Mouse (Mus musculus): ENCODE measurements around the gene Atpaf1. TPM values are rescaled to one million over a fixed set of nuclear protein-coding genes. Genes with fewer than 3 reads are reported as not detected.

Atpaf1 gene
- 10 to 100 TPM; 46.9 to 70.1 TPM for total RNA-seq (2021)
- long read RNA-seq, experiment 1, transcript Atpaf1-203 (9 exons, 2,330 nt) = major isoform, 80 of 85 reads
- long read RNA-seq, experiment 1, partial matches to known transcripts = 3 of 85 reads
- long read RNA-seq, experiment 1, other reads (novel, unspliced or antisense) = 2 of 85 reads
- long read RNA-seq, experiment 2, transcript Atpaf1-203 (9 exons, 2,330 nt) = major isoform, 69 of 78 reads
- long read RNA-seq, experiment 2, partial matches to known transcripts = 8 of 78 reads
- long read RNA-seq, experiment 2, other reads (novel, unspliced or antisense) = 1 of 78 reads

DNA sequence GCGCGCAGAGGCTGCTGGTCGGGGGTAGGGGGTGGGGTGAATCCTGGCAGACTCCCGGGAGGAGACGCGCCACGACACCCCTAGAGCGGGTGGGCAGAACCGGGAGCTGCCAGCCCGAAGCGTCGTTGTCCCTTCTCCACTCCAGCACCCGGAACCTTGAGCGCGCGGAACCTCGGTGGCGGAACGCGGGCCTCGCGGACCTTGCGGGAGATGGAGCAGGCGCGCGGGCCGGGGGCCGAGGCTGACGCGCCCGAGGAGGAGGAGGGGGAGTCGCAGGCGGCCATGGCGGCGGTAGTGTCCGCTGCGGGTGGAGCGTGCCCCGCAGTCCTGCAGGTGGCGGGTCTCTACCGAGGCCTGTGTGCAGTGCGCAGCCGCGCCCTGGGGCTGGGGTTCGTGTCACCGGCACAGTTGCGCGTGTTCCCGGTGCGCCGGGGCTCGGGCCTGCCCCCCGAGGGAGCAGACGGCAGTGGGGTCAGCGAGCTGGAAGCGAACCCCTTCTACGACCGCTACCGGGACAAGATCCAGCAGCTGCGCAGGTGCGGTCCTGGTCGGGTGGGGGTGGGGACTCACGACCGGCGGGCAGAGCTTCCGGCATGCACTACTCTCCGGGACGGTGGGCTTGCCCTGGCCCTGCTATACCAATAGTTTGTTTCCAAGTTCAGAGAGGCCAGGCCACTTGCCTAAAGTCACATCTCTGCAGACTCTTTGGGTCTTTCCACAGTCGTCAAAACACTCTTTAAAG, at the start of gene Atpaf1:
TSS of gene Atpaf1 (plus strand) at position 44 of the 742 bp plus-strand sequence.
- TF ChIP-seq CTCF (IDR thresholded peaks at IDR 0.05) = peak; percentile 53
- peak within 1 kb of the TSS; percentile 92 for H3K27ac ChIP-seq
- peak within 1 kb of the TSS; percentile 99 for H3K4me3 ChIP-seq
- intact Hi-C loops (cut with DNase I) = loop anchor here (5.0 kb wide), 1 partner anchor 43 kb away; no protein-coding TSS in a partner anchor
- DNase-seq = peak; percentile 89

DNA sequence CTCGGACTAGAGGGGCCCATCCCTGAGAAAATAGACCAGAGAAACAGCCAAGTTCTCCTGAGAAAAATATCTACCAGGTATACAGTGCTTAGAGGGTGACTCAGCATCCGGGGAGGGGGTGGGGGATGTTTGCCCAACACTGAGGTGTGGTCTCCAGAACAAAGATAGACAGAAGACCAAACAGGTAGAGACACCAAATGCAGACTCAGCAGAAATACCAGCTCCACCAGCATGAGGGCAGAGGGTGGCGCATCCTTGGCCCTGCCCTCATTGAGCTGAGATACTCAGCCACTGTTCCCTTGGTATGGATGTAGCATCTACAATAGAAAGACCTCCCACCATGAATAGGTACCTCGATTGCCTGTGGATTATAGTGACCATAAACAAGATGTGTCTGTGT, 49.7 kb upstream of the Atpaf1 start:
- DNase-seq = no peak
- no peak overlapping the region for H3K4me3 ChIP-seq
- intact Hi-C loops (cut with DNase I) = loop anchor here (5.0 kb wide), 1 partner anchor 102 kb away; the partner anchor contains the start of gene Mknk1
- TF ChIP-seq CTCF (IDR thresholded peaks at IDR 0.05) = no peak
- H3K27ac ChIP-seq = no peak overlapping the region

DNA sequence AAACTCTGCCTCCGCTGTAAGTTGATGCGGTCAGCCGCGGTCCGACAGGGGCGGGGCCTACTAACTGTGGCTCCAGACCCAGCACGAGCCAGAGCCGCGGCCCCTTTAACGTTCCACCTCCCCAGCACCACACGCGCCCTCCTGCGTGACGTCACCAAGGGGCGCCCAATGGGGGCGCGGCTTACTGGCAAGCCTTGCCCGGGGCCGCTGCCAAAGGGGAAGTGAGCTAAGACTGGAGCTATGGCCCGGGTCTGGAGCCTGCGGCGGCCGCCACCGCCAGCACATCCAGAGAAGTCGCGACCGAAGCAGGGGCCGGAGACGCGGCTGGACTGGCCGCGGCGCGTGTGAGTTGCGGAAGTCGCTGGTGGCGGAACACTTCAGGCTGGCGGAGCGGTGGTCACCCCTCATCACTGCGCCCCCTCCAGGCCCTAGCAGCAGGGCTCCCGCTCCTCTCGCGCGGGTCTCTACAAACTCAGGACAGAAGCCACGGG, 47.0 kb upstream of the Atpaf1 start, which contains the start of gene Efcab14:
TSS of gene Efcab14 (plus strand) at position 194 of the 491 bp plus-strand sequence.
- intact Hi-C loops (cut with DNase I) = loop anchor here (5.0 kb wide), 1 partner anchor 100 kb away; the partner anchor contains the start of gene Mknk1
- H3K4me3 ChIP-seq = peak within 1 kb of the TSS; percentile 99
- peak; percentile 99 for DNase-seq
- TF ChIP-seq CTCF (IDR thresholded peaks at IDR 0.05) = peak; percentile 63
- peak within 1 kb of the TSS; percentile 96 for H3K27ac ChIP-seq

DNA sequence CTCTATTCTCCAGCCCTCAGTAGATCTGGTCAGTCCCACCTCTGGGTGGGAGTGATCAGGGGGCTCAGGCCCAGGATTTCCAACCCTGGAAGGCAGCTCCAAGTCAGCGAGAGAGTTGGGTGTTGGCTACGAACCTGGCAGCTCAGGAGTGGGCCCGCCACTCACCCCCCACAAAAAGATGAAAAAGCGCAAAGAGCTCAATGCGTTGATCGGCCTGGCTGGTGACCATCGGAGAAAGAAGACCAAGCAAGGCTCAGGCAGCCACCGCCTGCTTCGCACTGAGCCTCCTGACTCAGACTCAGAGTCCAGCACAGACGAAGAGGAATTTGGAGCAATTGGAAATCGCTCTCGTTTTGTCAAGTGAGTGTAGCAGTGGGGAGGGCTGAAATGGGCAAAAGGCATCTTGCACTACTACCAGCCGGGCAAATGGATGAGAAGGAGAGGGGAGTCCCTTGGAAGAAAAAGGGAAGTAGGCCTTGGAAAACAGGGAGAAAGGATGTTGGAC, 46.1 kb upstream of the Atpaf1 start:
- intact Hi-C loops (cut with DNase I) = loop anchor here (5.0 kb wide), 1 partner anchor 99 kb away; the partner anchor contains the start of gene Mknk1
- no peak for TF ChIP-seq CTCF (IDR thresholded peaks at IDR 0.05)
- Histone ChIP-seq H3K4me3 (peak overlapping the region; percentile 99), H3K27ac (peak overlapping the region; percentile 96)
- DNase-seq = no peak

DNA sequence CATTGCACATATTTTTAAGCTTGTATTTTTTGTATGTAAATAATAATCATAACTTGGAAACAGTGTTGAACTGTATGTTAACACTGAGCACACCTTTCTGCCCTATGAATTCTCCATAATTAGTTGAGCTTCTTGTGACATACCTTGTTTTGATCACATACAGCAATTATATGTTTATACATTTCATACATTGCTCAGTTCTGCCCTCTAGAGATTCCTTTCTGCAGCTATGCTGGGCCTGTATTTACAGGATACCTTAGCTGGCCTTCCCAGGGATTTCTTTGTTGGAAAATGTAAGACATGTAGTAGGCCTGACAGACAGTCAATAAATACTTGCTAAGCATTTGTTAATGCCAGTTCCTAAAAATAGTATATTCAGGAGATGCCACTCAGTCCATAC, 42.0 kb upstream of the Atpaf1 start:
- peak overlapping the region; percentile 76 for H3K27ac ChIP-seq
- DNase-seq = no peak
- intact Hi-C loops (cut with DNase I) = loop anchor here (5.0 kb wide), 1 partner anchor 40 kb away; the partner anchor contains the start of genes Atpaf1 and Tex38
- peak; percentile 22; the same call in 1 of the 2 replicates for TF ChIP-seq CTCF (IDR thresholded peaks at IDR 0.05)
- H3K4me3 ChIP-seq = no peak overlapping the region

DNA sequence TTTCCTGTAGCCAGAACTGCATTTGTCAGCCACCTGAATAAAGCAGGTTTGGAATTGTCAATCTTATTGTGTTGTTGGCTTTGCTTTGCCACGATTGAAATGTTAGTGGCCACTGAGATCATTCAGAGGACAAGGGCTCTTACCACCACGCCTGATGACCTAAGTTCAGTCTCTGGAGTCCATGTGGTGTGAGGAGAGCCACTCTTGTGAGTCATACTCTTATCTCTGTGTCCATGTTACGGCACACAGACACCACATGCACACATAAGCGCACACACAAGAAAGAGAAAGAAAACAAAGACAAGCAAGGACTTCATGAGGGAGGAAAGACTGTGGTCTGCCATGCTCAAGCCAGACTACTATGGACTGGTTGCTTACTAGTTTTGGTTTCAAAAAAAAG, 41.5 kb upstream of the Atpaf1 start:
- intact Hi-C loops (cut with DNase I) = loop anchor here (5.0 kb wide), 1 partner anchor 39 kb away; the partner anchor contains the start of genes Atpaf1 and Tex38
- no peak for DNase-seq
- TF ChIP-seq CTCF (IDR thresholded peaks at IDR 0.05) = no peak
- peak overlapping the region; percentile 76 for H3K27ac ChIP-seq
- H3K4me3 ChIP-seq = no peak overlapping the region

DNA sequence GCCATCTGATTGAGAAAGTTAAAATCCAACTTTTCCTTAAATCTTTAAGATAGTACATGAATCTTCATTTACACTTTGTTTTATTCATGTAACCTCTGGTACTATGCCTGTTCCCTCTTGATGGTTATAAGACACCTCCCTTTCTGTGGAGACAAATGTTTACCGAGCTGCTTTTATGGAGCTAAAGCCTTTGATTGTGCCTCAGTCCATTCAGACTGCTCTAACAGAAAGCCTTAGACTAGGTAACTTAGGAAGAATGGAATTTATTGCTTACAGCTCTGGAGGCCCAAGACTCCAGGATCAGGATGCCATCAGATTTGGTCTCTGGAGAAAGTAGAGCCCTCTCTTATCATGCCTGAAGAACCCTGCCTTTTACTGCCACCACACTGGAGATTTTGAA, 36.4 kb upstream of the Atpaf1 start:
- no peak for TF ChIP-seq CTCF (IDR thresholded peaks at IDR 0.05)
- no peak for DNase-seq
- intact Hi-C loops (cut with DNase I) = no loop called here
- Histone ChIP-seq H3K27ac (no peak overlapping the region), H3K4me3 (no peak overlapping the region)

DNA sequence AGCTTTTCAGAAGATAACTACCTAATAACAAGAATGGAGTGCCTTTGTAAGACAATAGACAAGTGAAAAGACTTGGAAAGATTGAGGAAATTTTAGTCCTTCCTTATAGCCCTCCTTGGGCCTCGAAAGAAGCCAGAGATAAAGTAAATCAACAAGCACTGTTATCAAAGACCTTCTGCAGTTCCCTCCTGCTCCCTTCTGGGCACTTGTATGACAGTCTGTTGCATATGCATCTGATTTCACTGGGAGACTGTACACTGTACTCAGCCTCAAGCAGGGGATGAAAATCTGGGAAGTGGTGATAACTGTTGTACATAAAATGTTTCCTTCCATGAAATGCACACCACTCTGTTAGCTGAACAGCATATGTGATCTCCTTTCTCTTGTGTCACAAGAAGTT, 35.3 kb upstream of the Atpaf1 start:
- no peak overlapping the region for H3K27ac ChIP-seq
- intact Hi-C loops (cut with DNase I) = no loop called here
- no peak for TF ChIP-seq CTCF (IDR thresholded peaks at IDR 0.05)
- no peak overlapping the region for H3K4me3 ChIP-seq
- DNase-seq = no peak

DNA sequence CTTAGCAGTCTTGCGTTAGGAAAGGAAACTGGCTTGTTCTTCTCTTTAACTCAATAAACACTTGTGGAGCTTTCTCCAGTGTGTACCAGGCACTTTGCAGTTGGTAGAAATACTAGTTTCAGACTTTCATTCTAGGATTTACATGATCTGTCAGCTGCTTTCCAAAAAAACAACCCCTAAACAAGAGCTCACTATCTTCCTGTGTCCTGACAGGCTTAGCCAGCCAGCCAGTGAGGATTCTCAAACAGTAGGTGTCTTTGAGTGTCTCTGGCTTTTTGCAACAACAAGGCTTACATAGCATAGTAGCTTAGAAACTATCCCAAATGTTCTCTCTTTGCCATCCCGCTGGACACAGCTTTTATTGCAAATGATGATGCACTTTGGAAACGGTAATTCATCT, 30.5 kb upstream of the Atpaf1 start:
- Histone ChIP-seq H3K4me3 (no peak overlapping the region), H3K27ac (no peak overlapping the region)
- DNase-seq = no peak
- intact Hi-C loops (cut with DNase I) = no loop called here
- TF ChIP-seq CTCF (IDR thresholded peaks at IDR 0.05) = no peak

DNA sequence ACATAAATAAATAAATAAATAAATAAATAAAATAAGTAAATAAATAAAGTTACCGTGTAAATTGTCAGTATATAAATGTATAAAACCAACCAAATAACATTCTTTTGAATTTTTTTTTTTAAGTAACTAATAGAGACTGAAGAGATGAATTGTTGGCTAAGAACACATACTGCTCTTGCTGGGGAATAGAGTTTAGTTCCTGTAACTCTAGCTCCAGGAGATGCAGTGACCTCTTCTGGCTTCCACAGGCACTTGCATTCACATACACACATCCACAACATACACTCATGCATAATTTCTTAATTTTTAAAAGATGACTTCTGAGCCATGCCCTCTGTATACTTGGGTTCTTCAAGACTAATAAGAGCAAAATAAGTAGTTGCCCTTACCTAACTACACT, 29.8 kb upstream of the Atpaf1 start:
- no peak for DNase-seq
- peak; percentile 13; the same call in 1 of the 2 replicates for TF ChIP-seq CTCF (IDR thresholded peaks at IDR 0.05)
- Histone ChIP-seq H3K4me3 (no peak overlapping the region), H3K27ac (no peak overlapping the region)
- intact Hi-C loops (cut with DNase I) = no loop called here

DNA sequence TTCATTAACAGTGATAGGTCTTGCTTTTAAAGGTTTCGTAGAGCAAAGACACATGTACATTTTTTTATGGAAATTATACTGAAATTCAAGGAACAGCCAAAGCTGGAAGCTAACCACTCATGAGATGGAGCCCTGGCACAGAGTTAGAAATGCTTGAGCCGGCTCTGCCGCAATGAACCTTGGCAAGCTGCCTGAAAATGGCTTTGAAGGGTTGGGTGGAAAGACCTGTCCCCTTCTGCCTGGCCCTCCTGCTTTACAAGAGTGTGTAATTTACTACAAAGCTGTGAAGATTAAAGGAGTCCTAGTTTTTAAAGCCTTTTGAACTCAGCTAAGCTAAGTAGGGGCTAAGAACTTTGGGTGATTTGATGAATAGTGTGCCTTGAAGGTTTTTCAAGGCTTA, 23.4 kb upstream of the Atpaf1 start:
- TF ChIP-seq CTCF (IDR thresholded peaks at IDR 0.05) = no peak
- peak; percentile 48 for DNase-seq
- intact Hi-C loops (cut with DNase I) = loop anchor here (2.0 kb wide), 1 partner anchor 30 kb away; no protein-coding TSS in a partner anchor

DNA sequence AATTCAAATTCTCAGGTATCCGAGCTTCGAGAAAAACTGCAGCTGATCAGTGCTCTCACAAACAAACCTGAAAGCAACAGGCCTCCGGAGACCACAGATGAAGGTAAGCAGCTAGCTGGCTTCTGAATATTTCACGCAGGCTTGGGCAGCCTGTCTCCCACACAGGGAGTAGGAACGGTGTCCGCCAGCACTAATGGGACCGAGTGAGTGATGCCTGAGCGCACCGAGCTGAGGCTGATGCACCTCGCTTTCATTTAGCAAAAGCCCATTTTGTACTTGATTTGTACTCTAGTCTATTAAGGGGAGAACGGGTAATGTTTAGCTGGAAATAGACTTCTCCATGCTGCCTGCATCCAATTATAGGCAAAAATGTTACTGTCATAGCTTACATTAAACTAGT, 20.0 kb upstream of the Atpaf1 start:
- no peak overlapping the region for H3K4me3 ChIP-seq
- TF ChIP-seq CTCF (IDR thresholded peaks at IDR 0.05) = no peak
- intact Hi-C loops (cut with DNase I) = no loop called here
- no peak for DNase-seq
- no peak overlapping the region for H3K27ac ChIP-seq

More for the DNA sequence above, 23.4 kb upstream of the Atpaf1 start:
- Histone ChIP-seq H3K27ac (no peak overlapping the region), H3K4me3 (no peak overlapping the region)

Data from gastrocnemius, adult 2 months (tissue).